Mouse (Mus musculus) embryo, embryonic 11.5 days (tissue): Measurements from ENCODE around the gene Ccdc126.

Experiments used
- DNase-seq: peaks from one replicate; pipeline ENCODE4 v3.0.0-alpha.2; 2012; ENCODE audit warnings: low read depth, low spot score

The Ccdc126 gene

DNA sequence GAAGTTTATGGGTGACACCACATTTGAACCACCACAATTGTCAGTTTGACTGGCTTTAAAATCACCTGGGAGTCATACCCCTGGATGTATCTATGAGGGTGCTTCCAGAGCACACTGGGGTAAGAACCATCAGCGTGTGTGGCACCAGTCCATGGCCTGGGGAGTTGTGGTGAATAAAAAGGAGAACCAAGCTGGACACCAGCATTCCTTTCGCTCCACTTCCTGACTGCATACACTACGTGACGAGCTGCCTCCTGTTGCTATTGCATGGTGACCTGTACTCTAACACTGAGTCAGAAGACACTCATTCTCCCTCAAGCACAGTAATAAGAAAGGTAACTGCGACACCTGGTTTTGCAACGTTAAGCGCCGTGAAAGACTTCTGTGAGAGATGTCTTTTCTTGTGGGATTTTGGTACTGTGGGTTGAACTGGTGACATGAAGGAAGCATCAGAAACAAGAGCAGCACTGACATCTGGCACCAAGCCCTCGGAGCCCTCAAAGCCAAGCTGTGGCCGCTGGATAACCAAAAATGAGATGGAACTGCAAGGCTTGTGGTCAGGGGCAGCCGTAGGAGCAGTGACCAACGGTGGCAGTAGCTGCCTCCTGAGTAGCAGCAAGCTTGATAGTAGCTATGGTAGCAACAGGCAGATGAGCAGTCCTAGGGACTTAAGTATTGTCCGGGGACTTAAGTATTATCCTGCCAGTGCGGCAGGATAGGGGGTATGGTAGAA lies 24.8 kb downstream of the Ccdc126 start:
- DNase-seq, result no peak

DNA sequence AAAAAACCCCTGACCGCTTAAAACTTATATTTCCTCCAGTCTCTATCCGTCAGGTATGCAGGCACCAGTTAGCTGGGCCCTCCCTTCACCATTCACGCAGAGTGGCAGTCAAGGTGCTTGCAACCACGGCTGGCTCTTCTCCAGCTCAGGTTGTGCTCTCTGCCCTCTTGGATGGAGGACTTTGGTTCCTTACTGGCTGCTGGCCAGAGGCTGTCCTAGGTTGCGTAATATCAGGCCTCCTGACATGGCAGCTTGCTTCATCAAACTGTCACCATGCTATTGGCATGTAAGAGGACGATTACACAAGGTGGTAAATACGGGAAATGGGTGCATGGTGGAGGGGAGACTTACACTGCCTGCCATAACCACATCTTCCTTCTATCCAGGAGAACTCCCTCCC lies 30.8 kb downstream of the Ccdc126 start:
- DNase-seq, result no peak

DNA sequence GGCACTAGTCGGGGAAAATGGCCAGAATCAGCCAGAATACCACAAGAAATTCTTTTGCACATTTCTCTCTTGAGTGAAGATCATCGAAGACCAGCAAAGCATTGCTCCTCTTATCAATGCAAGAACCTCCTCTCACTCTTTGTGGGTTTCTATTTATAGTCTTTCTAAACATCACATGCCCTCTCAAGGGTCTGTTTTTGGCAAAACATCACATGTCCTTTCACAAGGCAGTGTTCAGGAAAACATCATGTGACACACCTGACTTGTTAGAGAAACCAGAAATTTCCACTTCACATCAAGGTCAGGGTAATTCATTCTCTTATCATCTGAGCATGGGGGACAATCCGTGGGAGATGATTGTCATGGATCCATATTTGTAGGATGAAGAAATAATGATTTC lies 35.5 kb downstream of the Ccdc126 start:
- DNase-seq, result no peak

- DNase-seq, result no peak
Observed at GRCm38 (mm10) chr6:49355171-49355570, 36.1 kb downstream of the Ccdc126 start.

DNA sequence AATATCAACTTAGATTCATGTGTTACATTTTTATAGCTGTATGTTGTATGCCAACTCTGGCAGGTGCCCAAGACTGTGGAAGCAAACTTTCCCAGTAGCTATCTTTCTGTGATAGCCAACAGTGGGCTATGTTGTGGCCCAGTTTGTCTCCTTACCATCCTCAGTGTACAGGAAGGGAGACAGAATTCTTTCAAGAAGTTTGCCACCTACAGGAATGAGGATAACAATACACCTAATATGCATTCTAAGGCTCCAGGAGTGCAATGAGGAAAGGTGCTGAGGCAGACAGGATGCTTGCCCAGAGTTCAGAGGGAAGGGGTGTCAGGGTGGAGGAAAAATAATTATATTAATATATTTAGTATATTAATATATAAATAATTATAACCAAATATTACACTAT lies 41.3 kb downstream of the Ccdc126 start:
- no peak for DNase-seq

DNA sequence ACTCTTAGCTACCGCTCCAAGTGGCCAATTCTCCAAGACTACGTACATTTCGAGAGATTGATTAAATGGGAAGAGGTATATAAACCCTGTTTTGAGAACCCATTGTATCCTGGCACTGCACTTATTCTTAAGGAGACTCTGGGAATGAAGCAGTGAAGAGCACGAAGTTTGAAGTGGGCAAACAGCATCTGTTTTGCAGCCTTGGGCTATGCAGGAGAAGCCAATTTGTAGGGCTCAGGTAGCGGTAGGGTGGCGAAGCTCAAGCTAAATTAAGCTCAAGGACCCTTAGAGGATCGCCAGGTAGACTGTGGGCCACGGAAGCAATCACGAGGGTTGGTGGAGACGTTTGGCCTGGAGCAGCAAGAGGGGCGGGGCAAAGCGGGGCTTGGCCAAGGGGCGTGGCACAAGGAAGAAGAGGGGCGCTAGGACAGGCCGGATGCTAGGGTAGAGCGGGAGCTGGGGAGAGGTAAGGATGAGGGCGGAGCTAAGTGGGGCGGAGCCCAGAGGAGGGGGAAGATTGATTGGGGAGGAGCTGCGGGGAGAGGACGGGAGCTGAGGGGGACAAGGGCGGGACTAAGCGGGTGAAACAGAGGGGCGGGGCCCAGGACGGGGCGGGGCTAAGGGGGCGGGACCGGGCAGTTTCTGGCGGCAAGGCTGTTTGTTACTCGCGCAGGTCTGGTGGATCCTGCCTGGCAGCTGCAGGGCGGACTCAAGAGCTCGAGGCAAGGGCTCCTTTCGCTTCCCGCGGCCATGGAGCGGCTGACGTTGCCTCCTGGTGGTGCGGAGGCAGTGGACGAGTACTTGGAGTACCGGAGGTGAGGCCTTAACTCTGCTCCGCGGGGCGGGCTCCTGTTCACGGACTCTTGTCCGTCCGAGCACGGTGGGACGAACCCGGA lies 48.3 kb downstream of the Ccdc126 start, which contains the start of gene Fam221a:
Fam221a (plus strand) TSS at position 581 of the 896 bp plus-strand sequence.
- DNase-seq, result peak; percentile 82

DNA sequence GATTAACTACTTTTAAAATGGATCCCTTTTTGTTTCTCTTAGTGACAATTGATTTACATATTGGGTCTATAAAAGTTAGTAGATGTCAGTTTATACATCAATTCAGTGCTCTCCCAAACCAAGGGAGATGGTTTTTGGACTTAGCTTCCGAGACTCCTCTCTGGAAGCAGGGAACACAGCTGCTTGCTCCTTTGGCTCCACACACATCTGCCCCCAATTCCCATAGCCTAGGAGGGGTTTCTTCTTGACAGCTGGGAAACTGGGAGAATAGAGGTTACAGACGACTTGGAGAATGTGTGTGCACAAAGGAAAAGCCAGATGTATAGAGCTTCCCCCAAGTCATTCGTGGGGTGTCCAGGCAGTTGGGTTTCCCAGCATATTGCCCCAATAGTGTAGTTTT lies 49.1 kb downstream of the Ccdc126 start:
- DNase-seq, result peak; percentile 2

DNA sequence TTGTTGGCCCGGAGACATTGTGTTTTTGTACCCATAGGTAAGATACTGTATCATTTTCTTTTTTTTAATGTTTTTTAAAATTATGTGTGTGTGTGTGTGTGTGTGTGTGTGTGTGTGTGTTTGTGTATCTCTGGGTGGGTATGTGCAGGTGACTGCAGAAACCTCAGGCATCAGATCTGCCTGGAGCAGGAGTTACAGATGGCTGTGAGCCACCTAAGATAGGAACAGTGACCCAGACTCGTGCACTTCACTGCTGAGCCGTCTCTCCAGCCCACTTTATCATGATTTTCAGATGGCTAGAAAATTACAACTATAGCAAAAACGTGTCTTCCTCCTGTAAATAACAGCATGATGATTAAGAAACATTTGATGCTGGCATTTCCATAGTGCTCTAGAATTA lies 53.6 kb downstream of the Ccdc126 start:
- DNase-seq, result no peak

- no peak for DNase-seq
Observed at GRCm38 (mm10) chr6:49373943-49374342, 54.9 kb downstream of the Ccdc126 start.

- no peak for DNase-seq
Observed at GRCm38 (mm10) chr6:49378328-49378727, 59.3 kb downstream of the Ccdc126 start.
